Mouse (Mus musculus): ENCODE data around the gene Rpl27a.

Rpl27a gene

GRCm38 (mm10) chr7:109525740-109526663, 7.1 kb downstream of the Rpl27a start:
- no peak for DNase-seq (ENCODE audit: low spot score in 2 of 2)

DNA sequence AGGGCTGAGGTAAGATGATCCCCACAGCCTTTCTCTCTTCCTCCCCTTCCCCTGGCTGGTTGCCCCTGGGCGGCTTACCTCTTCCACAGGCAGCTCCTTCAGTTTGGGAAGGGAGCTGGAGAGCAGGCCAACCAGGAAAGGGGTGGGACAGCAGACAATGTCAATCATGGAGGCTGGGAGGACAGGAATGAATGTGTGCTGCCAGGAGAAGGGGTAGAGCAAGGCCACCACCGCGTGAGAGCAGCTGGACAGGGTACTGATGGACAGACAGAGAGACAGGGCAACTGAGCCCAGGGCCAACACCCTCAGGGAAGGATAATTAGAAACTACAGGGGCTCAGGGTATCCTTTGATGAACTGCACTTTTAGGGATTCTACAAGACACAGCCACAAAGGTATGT, 8.6 kb downstream of the Rpl27a start:
- DNase-seq (ENCODE audit: low spot score in 2 of 2): no peak

DNA sequence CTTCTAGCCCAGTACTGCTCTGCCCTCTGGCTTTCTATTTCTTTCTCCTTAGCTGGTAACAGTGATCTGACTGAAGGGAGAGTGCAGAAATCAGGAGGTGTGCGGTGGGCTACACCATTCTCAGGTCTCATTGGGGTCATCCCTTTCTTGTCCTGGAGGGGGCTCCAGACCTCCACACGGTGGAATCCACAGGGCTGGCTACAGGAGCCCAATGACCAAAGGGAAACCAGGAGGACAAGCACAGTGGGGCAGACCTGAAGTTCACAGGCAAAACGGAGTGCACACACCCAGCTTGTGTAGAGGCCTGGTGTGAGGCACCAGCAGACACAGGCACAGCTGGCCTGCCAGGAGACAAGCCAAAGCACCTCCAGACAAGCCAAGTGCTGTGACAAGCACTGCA, 9.4 kb downstream of the Rpl27a start:
- no peak for DNase-seq (ENCODE audit: low spot score in 2 of 2)

GRCm38 (mm10) chr7:109529741-109530140, 10.8 kb downstream of the Rpl27a start:
- DNase-seq (ENCODE audit: low spot score in 2 of 2): no peak

- DNase-seq (ENCODE audit: low spot score in 2 of 2): no peak
These were observed 12.6 kb downstream of the Rpl27a start for GRCm38 (mm10) chr7:109531501-109531900.

- DNase-seq (ENCODE audit: low spot score in 2 of 2): no peak
These were observed 13.7 kb downstream of the Rpl27a start for GRCm38 (mm10) chr7:109532691-109533090.

DNA sequence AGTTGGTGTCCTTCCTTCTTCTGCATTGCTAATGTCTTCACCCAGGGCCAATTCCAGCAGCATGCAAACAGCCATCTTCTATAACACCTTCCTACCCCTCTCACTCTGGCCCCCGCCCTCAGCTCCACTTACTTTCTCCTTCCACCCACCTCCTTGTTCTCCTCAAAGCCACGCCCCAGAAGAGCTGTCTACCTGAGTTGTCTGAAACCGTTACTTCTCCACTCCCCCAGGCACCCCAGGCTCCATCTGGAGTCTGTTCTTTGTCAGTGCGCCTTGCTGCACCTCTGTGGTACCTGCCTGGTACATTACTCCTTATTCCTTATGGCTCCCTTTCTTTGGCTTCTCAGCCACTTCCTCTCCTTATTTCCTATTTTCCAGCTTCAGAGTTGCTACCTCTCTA, 14.2 kb downstream of the Rpl27a start:
- DNase-seq (ENCODE audit: low spot score in 2 of 2): no peak

- DNase-seq (ENCODE audit: low spot score in 2 of 2): no peak
These were observed 14.9 kb downstream of the Rpl27a start for GRCm38 (mm10) chr7:109533888-109534287.

DNA sequence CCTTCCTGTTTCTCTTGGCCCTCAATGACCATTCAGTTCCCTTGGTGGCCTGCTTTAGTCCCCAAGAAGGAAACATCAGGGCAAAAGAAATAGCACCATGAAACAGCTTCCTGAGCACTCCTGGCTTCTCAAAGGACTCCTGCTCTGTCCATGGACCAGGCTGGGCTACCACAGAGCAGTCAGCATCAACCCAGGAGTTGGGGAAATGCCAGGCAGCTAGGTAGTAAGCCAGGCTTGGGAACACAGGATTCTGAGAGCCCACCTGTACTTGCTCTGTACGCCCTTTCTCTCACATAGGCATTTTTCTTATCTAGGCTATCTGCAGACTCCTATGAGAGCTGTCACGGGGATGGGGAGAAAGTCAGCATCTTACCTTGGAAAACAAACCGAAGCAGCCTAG, 16.0 kb downstream of the Rpl27a start:
- DNase-seq (ENCODE audit: low spot score in 2 of 2): no peak

- DNase-seq (ENCODE audit: low spot score in 2 of 2): no peak
These were observed 17.6 kb downstream of the Rpl27a start for GRCm38 (mm10) chr7:109536451-109536946.

DNA sequence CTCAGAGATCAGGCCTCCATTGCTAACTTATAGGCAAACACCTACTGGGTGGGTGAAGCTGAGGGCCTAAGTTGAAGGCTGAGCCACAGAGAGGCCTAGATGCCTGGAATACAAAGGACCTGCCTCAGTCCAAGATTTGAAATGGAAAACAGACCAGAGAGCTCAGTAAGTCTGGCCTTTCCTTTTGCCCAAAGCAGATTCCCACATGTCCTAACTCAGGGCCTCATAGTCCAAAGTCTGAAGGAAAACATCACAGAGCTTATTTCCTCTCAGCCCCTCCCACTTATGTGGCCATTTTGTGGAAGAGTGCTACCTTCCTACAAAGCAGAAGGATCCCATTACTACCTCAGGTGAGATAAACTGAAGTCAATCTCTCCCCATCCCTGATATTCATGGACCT, 22.0 kb downstream of the Rpl27a start:
- no peak for DNase-seq (ENCODE audit: low spot score in 2 of 2)

DNA sequence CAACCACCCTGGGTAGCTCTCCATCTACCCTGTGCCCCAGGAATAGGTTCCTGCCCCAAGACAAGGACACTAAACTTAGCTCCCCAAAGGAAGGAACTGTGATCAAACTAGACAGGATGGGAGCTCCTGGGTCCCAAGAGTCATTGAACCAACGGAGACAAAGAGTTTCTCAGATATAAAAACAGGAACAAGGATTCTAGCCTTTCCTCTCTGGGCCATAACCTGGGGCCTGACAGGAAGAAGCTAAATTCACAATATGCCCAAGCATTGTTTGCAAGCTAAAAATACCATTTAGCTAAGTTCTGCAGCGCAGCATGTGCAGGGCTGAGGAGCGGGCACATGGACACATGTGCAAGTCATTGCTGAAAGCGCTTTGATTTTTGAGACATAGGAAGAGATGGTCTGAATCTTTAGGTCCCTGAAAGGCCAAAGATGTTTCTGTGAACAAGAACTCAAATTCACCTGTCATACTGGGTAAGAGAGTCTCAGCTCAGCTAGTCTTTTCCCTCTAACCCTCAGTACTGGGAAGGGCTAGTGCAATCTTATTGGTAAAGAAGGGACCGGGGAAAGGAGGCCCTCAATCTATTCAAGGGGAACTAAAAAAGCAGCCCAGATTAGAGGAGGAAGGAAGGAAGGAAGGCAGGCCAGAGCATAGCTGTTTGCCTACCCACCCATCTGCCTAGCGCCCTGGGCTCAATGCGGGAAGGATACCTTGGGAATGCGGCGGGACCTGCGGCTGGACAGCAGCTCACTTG, 22.8 kb downstream of the Rpl27a start:
- DNase-seq (ENCODE audit: low spot score in 2 of 2): no peak

DNA sequence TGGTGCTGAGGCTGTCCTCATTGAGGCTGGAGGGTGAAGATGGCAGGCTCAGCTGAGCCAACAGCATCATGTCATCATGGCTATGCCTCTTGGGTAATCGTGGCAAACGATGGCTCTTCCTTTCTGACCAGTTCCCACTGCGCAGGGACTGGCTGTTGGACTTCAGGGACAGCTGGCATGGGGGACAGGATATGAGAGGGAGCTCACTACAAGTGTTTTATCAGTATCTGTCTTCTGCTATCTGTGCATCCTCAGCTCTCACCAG, 23.3 kb downstream of the Rpl27a start:
- no peak for DNase-seq (ENCODE audit: low spot score in 2 of 2)

GRCm38 (mm10) chr7:109544792-109545191, 25.8 kb downstream of the Rpl27a start:
- DNase-seq (ENCODE audit: low spot score in 2 of 2): no peak

- DNase-seq (ENCODE audit: low spot score in 2 of 2): no peak
These were observed 26.5 kb downstream of the Rpl27a start for GRCm38 (mm10) chr7:109545255-109545993.

DNA sequence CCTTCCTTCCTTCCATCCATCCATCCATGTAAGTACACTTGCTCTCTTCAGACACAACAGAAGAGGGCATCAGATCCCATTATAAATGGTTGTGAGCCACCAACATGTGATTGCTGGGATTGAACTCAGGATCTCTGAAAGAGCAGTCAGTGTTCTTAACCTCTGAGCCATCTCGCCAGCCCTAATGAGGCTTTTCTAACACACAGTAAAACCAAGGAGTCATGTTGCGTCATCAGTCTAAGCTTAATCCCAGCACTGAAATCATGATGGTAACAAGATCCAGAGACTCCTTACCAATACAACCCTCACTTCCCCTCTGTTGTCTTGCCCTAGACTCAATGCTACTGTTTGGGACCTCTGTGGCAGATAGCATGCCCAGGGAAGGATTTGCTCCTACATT, 27.2 kb downstream of the Rpl27a start:
- DNase-seq (ENCODE audit: low spot score in 2 of 2): no peak

DNA sequence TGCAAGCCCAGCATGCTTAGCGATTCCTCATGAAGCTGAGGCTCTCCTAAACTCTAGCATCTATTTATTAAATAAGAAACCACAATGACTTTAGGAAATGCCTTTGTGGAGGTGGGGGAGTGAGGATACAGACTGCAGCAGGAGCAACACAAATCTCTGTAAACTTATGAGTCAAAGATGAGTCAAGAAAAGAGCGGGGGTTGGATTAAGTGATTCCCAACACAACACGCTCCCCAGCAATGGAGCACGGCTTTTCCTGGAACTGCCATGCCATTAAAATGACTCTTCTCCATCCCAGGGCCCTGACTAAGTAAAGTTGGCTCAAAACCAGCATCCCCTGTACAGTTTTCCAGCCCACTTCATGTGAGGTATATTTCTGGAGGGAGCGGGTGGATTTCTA, 27.8 kb downstream of the Rpl27a start:
- DNase-seq (ENCODE audit: low spot score in 2 of 2): no peak

- no peak for DNase-seq (ENCODE audit: low spot score in 2 of 2)
These were observed 40.6 kb downstream of the Rpl27a start for GRCm38 (mm10) chr7:109559536-109559935.

DNA sequence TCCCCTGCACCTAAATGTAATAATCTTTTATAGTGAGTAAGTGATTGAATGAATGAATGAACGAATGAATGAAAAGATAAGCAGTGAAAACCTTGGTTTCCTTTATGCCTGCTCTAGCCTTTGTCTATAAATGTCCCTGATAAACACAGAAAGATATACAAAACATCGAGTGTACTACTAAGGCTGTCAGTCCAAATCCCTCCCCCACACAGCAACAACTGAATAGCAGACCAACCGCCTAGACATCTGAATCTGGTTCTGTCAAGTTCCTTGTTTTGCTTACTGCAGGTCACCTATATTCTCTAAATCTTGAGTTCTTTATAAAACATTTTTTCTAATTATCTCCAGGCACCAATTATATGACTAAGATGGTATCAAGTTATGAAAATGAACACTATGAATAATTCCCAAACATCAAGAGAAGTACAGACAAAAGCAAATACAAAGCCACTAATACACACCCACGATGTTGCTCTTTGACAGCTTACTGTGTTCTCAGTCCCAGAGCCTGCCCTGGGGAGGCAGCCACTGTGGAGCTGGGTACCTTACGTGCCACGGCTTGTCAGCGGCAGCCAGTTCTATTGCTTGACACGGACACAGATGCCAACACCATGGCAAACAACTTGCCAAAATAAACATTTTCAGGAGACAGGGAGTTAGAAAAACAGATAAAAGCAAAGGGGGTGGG, 42.7 kb downstream of the Rpl27a start:
- DNase-seq (ENCODE audit: low spot score in 2 of 2): no peak

DNA sequence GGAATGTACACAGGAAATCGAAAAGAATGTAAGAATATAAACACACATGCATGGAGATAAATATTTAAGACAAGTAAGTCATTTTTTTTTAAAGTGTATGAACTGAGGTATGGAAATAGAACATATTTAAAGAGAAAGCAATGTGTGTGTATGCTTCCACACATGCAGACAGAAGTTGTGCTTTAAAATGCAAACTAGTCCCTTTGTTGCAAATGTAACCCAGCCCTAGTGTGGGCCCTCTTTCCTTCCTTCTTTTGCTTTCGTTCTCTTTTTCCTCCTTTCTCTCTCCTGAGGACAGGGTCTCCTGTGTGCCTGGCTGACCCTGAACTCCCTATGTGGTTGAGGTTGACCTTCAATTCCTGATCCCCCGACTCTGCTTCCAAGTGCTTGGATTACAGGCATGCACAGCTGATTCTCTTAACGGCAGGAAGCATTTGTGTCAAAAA, 43.2 kb downstream of the Rpl27a start:
- no peak for DNase-seq (ENCODE audit: low spot score in 2 of 2)

- no peak for DNase-seq (ENCODE audit: low spot score in 2 of 2)
These were observed 43.7 kb downstream of the Rpl27a start for GRCm38 (mm10) chr7:109562676-109563075.

Data from frontal cortex, postnatal 25 days (tissue).